Mouse (Mus musculus): ENCODE measurements at regions not wholly inside any gene's neighbourhood (a gene's known extent, or its start where the extent isn't known, plus 50 kb on each side); places are given as distances from the start of the nearest gene placed in this dataset.

GRCm38 (mm10) chr3:121890563-121890962, 61.8 kb upstream of the Arhgap29 start:
- TF ChIP-seq SMC3 (IDR thresholded peaks at IDR 0.05; ENCODE audit: low read depth, low read length) (no peak), POLR2AphosphoS2 (IDR thresholded peaks at IDR 0.05; ENCODE audit: low read length) (no peak), RAD21 (IDR thresholded peaks at IDR 0.05; ENCODE audit: low read depth, low read length) (no peak), RCOR1 (IDR thresholded peaks at IDR 0.05; ENCODE audit: low read depth, low read length) (no peak), ZC3H11A (IDR thresholded peaks at IDR 0.05; ENCODE audit: low read depth, low read length) (no peak), GATA1 (IDR thresholded peaks at IDR 0.05; ENCODE audit: low read depth, low read length) (no peak), TCF12 (IDR thresholded peaks at IDR 0.05; ENCODE audit: low read depth, low read length) (no peak), POLR2AphosphoS5 (IDR thresholded peaks at IDR 0.05; ENCODE audit: borderline replicate concordance, low read depth, low read length) (no peak), ZMIZ1 (IDR thresholded peaks at IDR 0.05; ENCODE audit: low read depth, low read length) (no peak), TAL1 (IDR thresholded peaks at IDR 0.05; ENCODE audit: low read length) (no peak), NELFE (IDR thresholded peaks at IDR 0.05; ENCODE audit: low read depth, low read length) (no peak), UBTF (IDR thresholded peaks at IDR 0.05; ENCODE audit: borderline replicate concordance, insufficient read depth, low read depth, low read length) (no peak), CTCF (IDR thresholded peaks at IDR 0.05 in 2 of 3, conservative IDR thresholded peaks at IDR 0.05 in 1 of 3; ENCODE audit: control insufficient read depth in 1 of 3, insufficient read depth in 1 of 3, low read depth in 2 of 3, low read length in 3 of 3, poor library complexity in 1 of 3, severe bottlenecking in 1 of 3) (no peak)
- Histone ChIP-seq H3K27me3 (ENCODE audit: control insufficient read depth in 1 of 2, insufficient read depth in 2 of 2, low read length in 2 of 2) (no peaks in the 10 kb centered on the region; a peak in 2 of 4 replicates), H3K4me3 (ENCODE audit: control insufficient read depth in 1 of 2, insufficient read depth in 1 of 2, low read depth in 2 of 2, low read length in 2 of 2) (no peak overlapping the region), H3K36me3 (ENCODE audit: control insufficient read depth in 1 of 2, insufficient read depth in 2 of 2, low read length in 2 of 2) (no peaks in the 10 kb centered on the region), H3K9me3 (replicated peaks; ENCODE audit: insufficient read depth, low read length) (no peaks in the 10 kb centered on the region), H3K9ac (ENCODE audit: control insufficient read depth, low read depth, low read length, poor library complexity, severe bottlenecking) (no peak overlapping the region), H3K79me2 (ENCODE audit: control insufficient read depth, insufficient read depth, low read length, poor library complexity) (no peaks in the 10 kb centered on the region), H3K27ac (ENCODE audit: control insufficient read depth, low read depth, low read length) (no peak overlapping the region), H3K4me1 (ENCODE audit: control insufficient read depth in 1 of 2, insufficient read depth in 2 of 2, low read length in 2 of 2) (no peaks in the 10 kb centered on the region)
- no peak for DNase-seq (ENCODE audit: low read depth, low spot score)

DNA sequence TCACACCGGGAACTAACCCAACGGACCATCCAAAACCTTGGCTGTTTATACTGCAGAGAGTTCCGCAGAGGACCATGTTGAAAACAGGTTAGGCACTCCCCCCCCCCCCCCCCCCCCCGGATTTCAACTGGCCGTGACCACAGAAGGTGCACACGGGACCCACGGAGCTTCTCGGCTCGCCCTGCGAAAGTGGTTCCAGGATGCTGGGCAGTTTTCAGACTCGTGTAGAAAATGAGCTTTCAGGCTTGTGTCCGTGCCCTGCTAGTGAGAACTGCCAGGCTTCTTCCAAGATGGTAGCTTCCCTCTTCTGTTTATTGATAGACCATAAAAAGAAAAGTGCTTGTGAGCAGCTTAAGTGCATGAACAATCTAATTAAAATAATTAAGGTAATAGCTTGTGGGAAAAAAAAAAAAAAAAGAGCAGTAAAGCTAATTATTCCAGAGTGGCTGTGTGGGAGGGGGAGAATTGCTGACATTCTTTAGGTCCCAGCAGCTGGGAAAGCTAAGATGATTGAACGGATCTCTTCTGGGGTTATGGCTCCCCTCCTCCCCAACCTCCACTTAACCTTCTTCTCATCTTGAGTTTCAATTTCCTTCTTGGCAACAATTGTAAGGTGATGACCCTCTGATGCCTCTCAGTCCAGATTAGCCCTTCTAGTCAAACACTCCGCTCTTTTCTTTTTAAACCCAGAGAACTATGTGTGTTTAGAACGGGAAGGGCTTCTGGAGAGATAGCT, 65.3 kb upstream of the Arhgap29 start:
- no peaks in the 10 kb centered on the region for H3K36me3 ChIP-seq (ENCODE audit: control insufficient read depth in 1 of 2, insufficient read depth in 2 of 2, low read length in 2 of 2)
- H3K27ac ChIP-seq (ENCODE audit: control insufficient read depth, low read depth, low read length) = no peak overlapping the region
- peak; percentile 88 for TF ChIP-seq TBP (IDR thresholded peaks at IDR 0.05; ENCODE audit: low read depth, low read length)
- TF ChIP-seq ZKSCAN1 (IDR thresholded peaks at IDR 0.05; ENCODE audit: low read depth, low read length) = no peak
- H3K4me3 ChIP-seq (ENCODE audit: control insufficient read depth in 1 of 2, insufficient read depth in 1 of 2, low read depth in 2 of 2, low read length in 2 of 2) = no peak overlapping the region
- H3K79me2 ChIP-seq (ENCODE audit: control insufficient read depth, insufficient read depth, low read length, poor library complexity) = no peaks in the 10 kb centered on the region
- no peaks in the 10 kb centered on the region for H3K9me3 ChIP-seq (replicated peaks; ENCODE audit: insufficient read depth, low read length)
- H3K9ac ChIP-seq (ENCODE audit: control insufficient read depth, low read depth, low read length, poor library complexity, severe bottlenecking) = no peak overlapping the region
- H3K4me1 ChIP-seq (ENCODE audit: control insufficient read depth in 1 of 2, insufficient read depth in 2 of 2, low read length in 2 of 2) = peaks cover 0 to 2% of the 10 kb centered on the region in 2 experiments; a peak in 1 of 4 replicates
- no peak for DNase-seq (ENCODE audit: low read depth, low spot score)
- no peaks in the 10 kb centered on the region; a peak in 2 of 4 replicates for H3K27me3 ChIP-seq (ENCODE audit: control insufficient read depth in 1 of 2, insufficient read depth in 2 of 2, low read length in 2 of 2)
